Mouse (Mus musculus) embryonic facial prominence, embryonic 12.5 days (tissue): ENCODE measurements around the gene Aurkb. TPM values are rescaled to one million over a fixed set of nuclear protein-coding genes. Genes with fewer than 3 reads are reported as not detected.

Experiments
- ATAC-seq: fragments of 200-750 bp; cut with Nextera tagmentation; 2 replicates; pipeline ENCODE4 v1.8.0; 2017; ENCODE audit not compliant: insufficient number of reproducible peaks, insufficient read depth, low FRiP score, low TSS enrichment
- H3K27ac ChIP-seq: fragments of 300-500 bp; sonication (generic); 2 replicates; pipeline ENCODE4 v1.5.1; 2016; ENCODE audit warnings: mild to moderate bottlenecking
- H3K27me3 ChIP-seq: fragments of 300-500 bp; sonication (generic); 2 replicates; pipeline ENCODE4 v1.6.1; 2016; ENCODE audit warnings: mild to moderate bottlenecking, moderate library complexity
- H3K36me3 ChIP-seq: fragments of 300-500 bp; sonication (generic); 2 replicates; pipeline ENCODE4 v1.6.1; 2016; ENCODE audit warnings: mild to moderate bottlenecking
- H3K4me1 ChIP-seq: fragments of 300-500 bp; sonication (generic); 2 replicates; pipeline ENCODE4 v1.6.1; 2016
- H3K4me2 ChIP-seq: fragments of 300-500 bp; sonication (generic); replicated peaks from 2 replicates; pipeline ENCODE4 v1.6.1; 2016; ENCODE audit warnings: mild to moderate bottlenecking, moderate library complexity
- H3K4me3 ChIP-seq: fragments of 300-500 bp; sonication (generic); 2 replicates; pipeline ENCODE4 v1.5.1; 2016; ENCODE audit warnings: mild to moderate bottlenecking
- H3K9ac ChIP-seq: fragments of 300-500 bp; sonication (generic); 2 replicates; pipeline ENCODE4 v1.6.1; 2016; ENCODE audit warnings: mild to moderate bottlenecking, moderate library complexity
- H3K9me3 ChIP-seq: fragments of 300-500 bp; sonication (generic); 2 replicates; pipeline ENCODE4 v1.6.1; 2016; ENCODE audit warnings: mild to moderate bottlenecking, moderate library complexity
- WGBS: fragments of 180-500 bp; shearing (Covaris S2); methylation state at CpG from one replicate; pipeline ENCODE4 v1.1.7; 2016; 5-methylcytosine and 5-hydroxymethylcytosine counted together
- polyA plus RNA-seq: library from polyadenylated mRNA; unstranded; fragments of >200 nt; fragmentation: Nextera tagmentation; extraction: Ambion mirVana; gene quantifications from 2 replicates; pipeline ENCODE4 v1.2.1, GENCODE M21; 2016

The Aurkb gene
- polyA plus RNA-seq, 1 experiment from 2014 or later, result 148 TPM

- 2% methylated on average over 29 of the region's 29 CpGs for WGBS
- peak overlapping the region; percentile 44 for H3K9ac ChIP-seq
- H3K36me3 ChIP-seq, result no peaks in the 10 kb centered on the region
- H3K27me3 ChIP-seq, result no peaks in the 10 kb centered on the region
- peaks cover 23% of the 10 kb centered on the region for H3K4me1 ChIP-seq
- H3K9me3 ChIP-seq, result no peaks in the 10 kb centered on the region
- H3K4me3 ChIP-seq, result peak overlapping the region; percentile 45
- no peak overlapping the region for H3K27ac ChIP-seq
- no peak for ATAC-seq
- H3K4me2 ChIP-seq, result peak overlapping the region; percentile 94
Measured at GRCm38 (mm10) chr11:69066163-69066861, 20.9 kb downstream of the Aurkb start.

GRCm38 (mm10) chr11:69066956-69067355, 21.5 kb downstream of the Aurkb start:
- peaks cover 24% of the 10 kb centered on the region for H3K4me1 ChIP-seq
- H3K4me3 ChIP-seq, result peak overlapping the region; percentile 45
- no peaks in the 10 kb centered on the region for H3K27me3 ChIP-seq
- WGBS, result 9% methylated on average over 8 of the region's 8 CpGs
- no peaks in the 10 kb centered on the region for H3K36me3 ChIP-seq
- H3K4me2 ChIP-seq, result peak overlapping the region; percentile 94
- no peak for ATAC-seq
- H3K27ac ChIP-seq, result no peak overlapping the region
- peak overlapping the region; percentile 44; the same call in 1 of the 2 replicates for H3K9ac ChIP-seq
- no peaks in the 10 kb centered on the region for H3K9me3 ChIP-seq

DNA sequence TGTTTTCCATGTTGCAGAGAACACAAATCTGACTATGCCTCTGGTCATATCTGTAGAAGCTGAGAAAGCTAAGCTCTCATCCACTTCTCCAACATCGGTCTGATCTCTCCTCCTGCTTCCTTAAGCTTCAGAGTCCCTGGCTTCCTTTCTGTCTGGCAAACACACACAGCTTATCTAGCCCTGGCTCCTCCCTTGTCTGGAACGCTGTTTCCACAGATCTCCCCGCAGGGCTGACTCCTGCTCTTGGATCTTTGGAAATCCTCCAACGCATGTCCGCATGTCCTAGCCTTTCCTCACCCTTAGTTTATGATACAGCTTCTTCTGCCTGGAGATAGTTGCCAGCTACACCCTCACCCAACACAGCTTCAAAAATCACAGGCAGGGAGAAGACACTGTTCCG, 22.2 kb downstream of the Aurkb start:
- WGBS, result 63% methylated on average over 6 of the region's 6 CpGs

GRCm38 (mm10) chr11:69070093-69070492, 24.6 kb downstream of the Aurkb start:
- Histone ChIP-seq H3K4me1 (peaks cover 29% of the 10 kb centered on the region), H3K9me3 (no peaks in the 10 kb centered on the region), H3K36me3 (no peaks in the 10 kb centered on the region), H3K27me3 (no peaks in the 10 kb centered on the region), H3K4me2 (peak overlapping the region; percentile 83), H3K4me3 (peak overlapping the region; percentile 63), H3K9ac (peak overlapping the region; percentile 78), H3K27ac (peak overlapping the region; percentile 92)
- no peak for ATAC-seq
- 2% methylated on average over 13 of the region's 13 CpGs for WGBS

More for the DNA sequence above, 22.2 kb downstream of the Aurkb start:
- no peak overlapping the region for H3K9ac ChIP-seq
- H3K36me3 ChIP-seq, result no peaks in the 10 kb centered on the region
- no peaks in the 10 kb centered on the region for H3K27me3 ChIP-seq
- ATAC-seq, result no peak
- no peak overlapping the region for H3K4me2 ChIP-seq
- no peak overlapping the region for H3K27ac ChIP-seq
- H3K4me1 ChIP-seq, result peaks cover 30% of the 10 kb centered on the region
- no peak overlapping the region for H3K4me3 ChIP-seq
- no peaks in the 10 kb centered on the region for H3K9me3 ChIP-seq

DNA sequence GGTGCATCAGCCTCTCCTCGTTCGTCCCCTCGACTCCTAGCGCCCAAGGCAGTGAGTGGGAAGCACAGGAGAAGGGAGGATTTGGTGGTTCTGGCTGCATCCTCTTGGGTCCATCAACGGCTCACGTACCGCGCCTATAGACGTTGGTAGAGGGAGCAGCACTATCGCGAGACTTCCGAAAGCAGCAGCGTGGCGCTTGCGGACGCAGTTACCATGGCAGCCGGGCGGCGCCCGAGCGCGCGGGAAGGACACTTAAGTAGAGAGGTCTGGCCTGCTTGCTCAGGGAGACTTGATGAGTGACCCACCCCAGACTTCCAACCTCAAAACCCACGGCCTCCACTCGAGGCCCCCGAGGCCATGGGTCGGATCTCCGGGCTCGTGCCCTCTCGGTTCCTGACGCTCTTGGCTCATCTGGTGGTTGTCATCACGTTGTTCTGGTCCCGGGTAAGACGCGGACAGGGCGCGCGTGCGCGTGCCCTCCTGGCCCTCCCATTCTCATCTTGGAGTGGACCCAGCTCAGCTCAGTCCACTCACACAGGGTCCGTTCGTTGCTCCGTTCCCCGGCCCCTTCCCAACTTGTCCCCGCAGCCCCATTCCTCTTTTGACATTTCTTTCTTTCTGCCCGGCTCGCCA, 25.3 kb downstream of the Aurkb start, which contains the start of gene Tmem107:
TSS of gene Tmem107 (plus strand) at position 217 of the 633 bp plus-strand sequence.
- Histone ChIP-seq H3K4me3 (peak within 1 kb of the TSS; percentile 63), H3K9me3 (no peaks in the 10 kb centered on the region), H3K4me1 (peaks cover 29% of the 10 kb centered on the region), H3K27ac (peak within 1 kb of the TSS; percentile 92), H3K9ac (peak within 1 kb of the TSS; percentile 78), H3K27me3 (no peaks in the 10 kb centered on the region), H3K4me2 (peak within 1 kb of the TSS; percentile 83), H3K36me3 (no peaks in the 10 kb centered on the region)
- peak; percentile 84 for ATAC-seq
- under 1% methylated on average over 47 of the region's 47 CpGs for WGBS

DNA sequence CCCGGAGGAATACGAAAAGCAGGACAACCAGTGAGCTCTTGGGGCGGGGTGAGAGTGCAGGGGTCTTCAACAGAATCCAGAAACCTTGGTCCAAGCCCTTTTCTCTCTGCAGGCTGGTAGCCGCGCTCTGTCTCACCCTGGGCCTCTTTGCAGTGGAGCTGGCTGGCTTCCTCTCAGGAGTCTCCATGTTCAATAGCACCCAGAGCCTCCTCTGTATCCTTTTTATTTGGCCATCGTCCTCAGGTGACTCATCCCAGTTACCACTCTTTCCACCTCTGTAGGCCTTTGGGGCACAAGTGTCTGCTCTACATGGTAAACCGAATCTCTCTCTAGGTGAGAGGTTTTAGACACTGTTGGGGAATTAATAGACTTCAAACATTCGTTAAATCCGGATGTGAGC, 25.8 kb downstream of the Aurkb start:
- no peaks in the 10 kb centered on the region for H3K9me3 ChIP-seq
- H3K9ac ChIP-seq, result peak overlapping the region; percentile 78
- H3K4me1 ChIP-seq, result peaks cover 24% of the 10 kb centered on the region
- no peak for ATAC-seq
- peak overlapping the region; percentile 83 for H3K4me2 ChIP-seq
- 26% methylated on average over 9 of the region's 9 CpGs for WGBS
- H3K27ac ChIP-seq, result peak overlapping the region; percentile 92; the same call in 1 of the 2 replicates
- H3K27me3 ChIP-seq, result no peaks in the 10 kb centered on the region
- peak overlapping the region; percentile 63 for H3K4me3 ChIP-seq
- H3K36me3 ChIP-seq, result no peaks in the 10 kb centered on the region

- H3K27ac ChIP-seq, result peak overlapping the region; percentile 56
- H3K36me3 ChIP-seq, result no peaks in the 10 kb centered on the region
- no peaks in the 10 kb centered on the region for H3K27me3 ChIP-seq
- H3K9ac ChIP-seq, result peak overlapping the region; percentile 50
- H3K4me1 ChIP-seq, result peaks cover 19% of the 10 kb centered on the region
- no peak for ATAC-seq
- WGBS, result 83% methylated on average over 11 of the region's 11 CpGs
- H3K9me3 ChIP-seq, result no peaks in the 10 kb centered on the region
- peak overlapping the region; percentile 24 for H3K4me3 ChIP-seq
- peak overlapping the region; percentile 83 for H3K4me2 ChIP-seq
Measured at GRCm38 (mm10) chr11:69072234-69072633, 26.8 kb downstream of the Aurkb start.

- 11% methylated on average over 9 of the region's 9 CpGs for WGBS
- peak overlapping the region; percentile 24 for H3K4me3 ChIP-seq
- no peak for ATAC-seq
- peak overlapping the region; percentile 83 for H3K4me2 ChIP-seq
- no peaks in the 10 kb centered on the region for H3K27me3 ChIP-seq
- H3K9ac ChIP-seq, result peak overlapping the region; percentile 50
- peak overlapping the region; percentile 56 for H3K27ac ChIP-seq
- H3K36me3 ChIP-seq, result no peaks in the 10 kb centered on the region
- peaks cover 19% of the 10 kb centered on the region for H3K4me1 ChIP-seq
- no peaks in the 10 kb centered on the region for H3K9me3 ChIP-seq
Measured at GRCm38 (mm10) chr11:69072666-69073064, 27.2 kb downstream of the Aurkb start.

DNA sequence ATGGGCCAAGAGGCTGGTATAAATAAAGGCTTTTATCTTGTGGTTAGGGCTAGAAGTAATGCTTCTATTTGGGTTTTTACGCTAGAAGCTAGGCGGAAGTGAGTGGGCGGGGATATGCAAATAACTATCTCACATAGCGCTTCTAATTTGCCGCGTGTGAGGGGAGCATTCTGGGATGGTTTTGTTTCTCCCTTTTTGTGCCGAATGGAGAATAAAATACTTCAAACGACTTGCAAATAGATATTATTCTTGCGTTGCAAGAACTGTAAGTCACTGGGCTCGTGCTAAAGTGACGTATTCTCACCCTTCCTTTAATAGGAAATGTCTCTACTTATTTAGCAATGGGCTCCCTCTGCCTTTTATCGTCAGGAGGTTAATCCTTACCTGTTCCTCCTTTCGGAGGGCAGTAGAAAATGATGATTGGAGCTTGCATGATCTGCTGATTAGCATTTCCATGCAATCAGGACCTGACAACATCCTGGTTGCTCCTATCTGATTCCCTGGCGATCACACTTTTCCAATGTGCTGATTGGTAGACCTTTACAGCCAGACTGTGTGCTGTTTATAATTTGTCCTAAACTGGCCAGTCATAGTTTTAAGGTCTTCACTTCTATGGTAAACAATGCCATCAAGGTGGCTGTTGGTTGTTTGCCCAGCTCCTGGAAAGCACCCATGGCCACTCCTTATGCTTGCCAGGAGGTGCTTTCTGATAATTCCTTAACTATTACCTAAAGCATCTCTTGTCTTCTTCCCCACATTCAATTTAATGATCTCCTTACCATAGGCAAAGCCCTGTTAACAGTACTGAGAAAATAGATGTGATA, 27.8 kb downstream of the Aurkb start:
- H3K27me3 ChIP-seq, result no peaks in the 10 kb centered on the region
- H3K4me2 ChIP-seq, result peak overlapping the region; percentile 83
- peak overlapping the region; percentile 50 for H3K9ac ChIP-seq
- peak overlapping the region; percentile 24 for H3K4me3 ChIP-seq
- H3K4me1 ChIP-seq, result peaks cover 19% of the 10 kb centered on the region
- no peaks in the 10 kb centered on the region for H3K9me3 ChIP-seq
- H3K36me3 ChIP-seq, result no peaks in the 10 kb centered on the region
- peak overlapping the region; percentile 92 for H3K27ac ChIP-seq
- ATAC-seq, result peak; percentile 52
- under 1% methylated on average over 14 of the region's 14 CpGs for WGBS

GRCm38 (mm10) chr11:69073951-69074775, 28.7 kb downstream of the Aurkb start:
- ATAC-seq, result no peak
- Histone ChIP-seq H3K27ac (peak overlapping the region; percentile 92), H3K4me2 (0 out of 2 replicates have a peak overlapping the region, but pooled peaks have one; percentile 11), H3K9me3 (no peaks in the 10 kb centered on the region), H3K4me1 (peaks cover 19% of the 10 kb centered on the region), H3K9ac (no peak overlapping the region), H3K36me3 (no peaks in the 10 kb centered on the region), H3K4me3 (no peak overlapping the region), H3K27me3 (no peaks in the 10 kb centered on the region)
- WGBS, result 42% methylated on average over 6 of the region's 6 CpGs

GRCm38 (mm10) chr11:69074776-69075069, 29.3 kb downstream of the Aurkb start:
- no peaks in the 10 kb centered on the region for H3K9me3 ChIP-seq
- no peak overlapping the region for H3K9ac ChIP-seq
- no peaks in the 10 kb centered on the region for H3K27me3 ChIP-seq
- 52% methylated on average over 2 of the region's 2 CpGs for WGBS
- peaks cover 19% of the 10 kb centered on the region for H3K4me1 ChIP-seq
- H3K4me3 ChIP-seq, result no peak overlapping the region
- ATAC-seq, result no peak
- no peak overlapping the region for H3K4me2 ChIP-seq
- H3K27ac ChIP-seq, result peak overlapping the region; percentile 92
- no peaks in the 10 kb centered on the region for H3K36me3 ChIP-seq
